Mouse (Mus musculus): ENCODE results near the gene Rpusd3. TPM values are rescaled to one million over a fixed set of nuclear protein-coding genes. Genes with fewer than 3 reads are reported as not detected.

Rpusd3 gene
- polyA plus RNA-seq, 1 experiment from 2014 or later: 21.5 TPM

DNA sequence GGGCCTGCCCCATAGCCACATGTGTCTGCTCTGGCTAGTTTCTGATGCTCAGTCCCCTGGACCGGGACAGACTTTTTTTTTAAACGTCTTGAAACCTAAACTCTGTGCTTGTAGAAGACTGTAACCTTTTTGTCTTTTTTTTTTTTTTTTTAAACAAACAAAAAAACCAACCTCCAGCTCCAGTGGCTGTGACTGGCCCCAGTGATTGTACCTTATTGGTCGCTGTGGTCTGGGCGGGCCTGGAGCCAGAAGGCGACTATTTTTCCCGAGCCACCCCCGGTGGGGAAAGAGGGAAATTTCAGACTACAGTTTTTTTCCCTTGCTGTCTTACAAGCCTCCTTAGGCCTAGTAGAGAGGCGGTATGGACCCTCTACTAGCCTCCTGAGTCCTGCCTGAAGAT lies 30.2 kb downstream of the Rpusd3 start, which contains the start of gene Ttll3:
Gene Ttll3 (plus strand): TSS at position 301 of the 400 bp plus-strand sequence.
- 63% methylated on average over 8 of the region's 8 CpGs for WGBS
- no peak within 1 kb of the TSS for H3K27ac ChIP-seq (ENCODE audit: low read depth, low read length)
- H3K4me2 ChIP-seq (replicated peaks; ENCODE audit: low read depth): no peak within 1 kb of the TSS
- TF ChIP-seq CTCF (IDR thresholded peaks at IDR 0.05; ENCODE audit: low read depth): no peak
- H3K9me3 ChIP-seq (ENCODE audit: control insufficient read depth): no peaks in the 10 kb centered on the region
- H3K4me3 ChIP-seq (ENCODE audit: low read depth, low read length): no peak within 1 kb of the TSS
- H3K9ac ChIP-seq (ENCODE audit: low read depth, low read length): no peak within 1 kb of the TSS
- peaks cover 8% of the 10 kb centered on the region; the same call in 1 of the 2 replicates for H3K4me1 ChIP-seq (replicated peaks; ENCODE audit: control insufficient read depth, insufficient read depth, low read length)
- H3K36me3 ChIP-seq (ENCODE audit: control insufficient read depth, insufficient read depth): peaks cover 64% of the 10 kb centered on the region
- no peaks in the 10 kb centered on the region for H3K27me3 ChIP-seq (replicated peaks; ENCODE audit: control insufficient read depth, insufficient read depth, low read length)
- ATAC-seq: no peak

GRCm38 (mm10) chr6:113386025-113386424 lies 33.1 kb downstream of the Rpusd3 start:
- 51% methylated on average over 3 of the region's 3 CpGs for WGBS
- Histone ChIP-seq H3K9me3 (ENCODE audit: control insufficient read depth) (no peaks in the 10 kb centered on the region), H3K27ac (ENCODE audit: low read depth, low read length) (peak overlapping the region; percentile 52), H3K36me3 (ENCODE audit: control insufficient read depth, insufficient read depth) (peaks cover 92% of the 10 kb centered on the region), H3K9ac (ENCODE audit: low read depth, low read length) (no peak overlapping the region), H3K27me3 (replicated peaks; ENCODE audit: control insufficient read depth, insufficient read depth, low read length) (no peaks in the 10 kb centered on the region), H3K4me3 (ENCODE audit: low read depth, low read length) (no peak overlapping the region), H3K4me1 (replicated peaks; ENCODE audit: control insufficient read depth, insufficient read depth, low read length) (0 out of 2 replicates have a peak, but pooled peaks cover 5% of the 10 kb centered on the region), H3K4me2 (replicated peaks; ENCODE audit: low read depth) (no peak overlapping the region)
- ATAC-seq: no peak
- TF ChIP-seq CTCF (IDR thresholded peaks at IDR 0.05; ENCODE audit: low read depth): no peak

DNA sequence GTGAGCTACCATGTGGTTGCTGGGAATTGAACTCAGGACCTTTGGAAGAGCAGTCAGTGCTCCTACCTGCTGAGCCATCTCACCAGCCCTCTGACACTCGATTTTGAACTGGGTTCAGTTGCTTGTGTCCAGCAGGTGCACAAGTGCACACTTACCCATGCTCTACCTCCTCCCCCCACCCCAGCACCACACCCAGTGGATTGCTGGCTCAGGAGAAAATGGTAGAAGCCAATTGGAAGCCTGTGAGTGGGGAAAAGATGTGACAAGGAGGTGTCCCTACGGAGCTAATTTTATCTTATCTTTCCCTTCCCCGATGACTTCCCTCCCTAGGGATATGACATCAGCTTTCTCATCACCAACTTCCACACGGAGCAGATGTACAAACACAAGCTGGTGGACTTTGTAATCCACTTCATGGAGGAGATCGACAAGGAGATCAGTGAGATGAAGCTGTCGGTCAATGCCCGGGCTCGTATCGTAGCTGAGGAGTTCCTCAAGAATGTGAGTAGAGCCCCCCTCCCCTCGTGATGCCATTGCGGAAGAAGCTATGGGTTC lies 33.9 kb downstream of the Rpusd3 start:
- Histone ChIP-seq H3K4me1 (replicated peaks; ENCODE audit: control insufficient read depth, insufficient read depth, low read length) (0 out of 2 replicates have a peak, but pooled peaks cover 3% of the 10 kb centered on the region), H3K27me3 (replicated peaks; ENCODE audit: control insufficient read depth, insufficient read depth, low read length) (no peaks in the 10 kb centered on the region), H3K9ac (ENCODE audit: low read depth, low read length) (no peak overlapping the region), H3K4me2 (replicated peaks; ENCODE audit: low read depth) (no peak overlapping the region), H3K36me3 (ENCODE audit: control insufficient read depth, insufficient read depth) (peaks cover 96% of the 10 kb centered on the region), H3K9me3 (ENCODE audit: control insufficient read depth) (no peaks in the 10 kb centered on the region), H3K27ac (ENCODE audit: low read depth, low read length) (peak overlapping the region; percentile 52), H3K4me3 (ENCODE audit: low read depth, low read length) (no peak overlapping the region)
- no peak; the same call in 1 of the 2 replicates for TF ChIP-seq CTCF (IDR thresholded peaks at IDR 0.05; ENCODE audit: low read depth)
- WGBS: 39% methylated on average over 11 of the region's 11 CpGs
- peak; percentile 54 for ATAC-seq

DNA sequence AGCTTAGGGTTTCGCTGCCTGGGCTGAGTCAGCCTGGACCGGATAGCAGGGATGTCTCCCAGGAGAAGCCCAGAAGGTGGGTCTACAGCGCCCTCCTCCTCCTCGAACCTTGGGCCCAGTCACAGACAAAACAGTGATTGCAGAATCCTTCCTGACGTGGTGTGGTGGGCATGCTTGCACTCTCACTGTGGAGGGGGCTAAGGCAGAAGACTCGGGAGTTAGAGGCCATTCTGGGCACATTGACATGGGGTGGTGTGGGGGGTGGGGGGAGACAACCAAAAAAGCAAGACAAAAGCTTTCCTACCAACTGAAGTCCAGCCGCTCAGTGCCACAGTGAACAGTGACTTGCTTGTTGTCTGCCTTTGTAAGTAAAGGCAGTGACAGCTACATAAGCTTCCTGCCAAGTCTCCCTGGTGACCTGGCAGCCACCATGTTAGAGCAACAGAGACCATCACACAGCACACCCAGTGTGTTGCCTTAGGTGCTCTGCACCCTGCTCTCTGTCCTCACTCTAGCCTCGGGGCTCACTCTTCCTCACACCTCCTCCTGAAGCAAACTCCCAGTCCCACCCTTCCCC lies 34.7 kb downstream of the Rpusd3 start:
- Histone ChIP-seq H3K9ac (ENCODE audit: low read depth, low read length) (no peak overlapping the region), H3K4me1 (replicated peaks; ENCODE audit: control insufficient read depth, insufficient read depth, low read length) (0 out of 2 replicates have a peak, but pooled peaks cover 3% of the 10 kb centered on the region), H3K27me3 (replicated peaks; ENCODE audit: control insufficient read depth, insufficient read depth, low read length) (no peaks in the 10 kb centered on the region), H3K36me3 (ENCODE audit: control insufficient read depth, insufficient read depth) (peaks cover 89% of the 10 kb centered on the region), H3K4me2 (replicated peaks; ENCODE audit: low read depth) (no peak overlapping the region), H3K27ac (ENCODE audit: low read depth, low read length) (peak overlapping the region; percentile 52; the same call in 1 of the 2 replicates), H3K4me3 (ENCODE audit: low read depth, low read length) (no peak overlapping the region), H3K9me3 (ENCODE audit: control insufficient read depth) (no peaks in the 10 kb centered on the region)
- WGBS: 95% methylated on average over 8 of the region's 8 CpGs
- no peak for TF ChIP-seq CTCF (IDR thresholded peaks at IDR 0.05; ENCODE audit: low read depth)
- no peak for ATAC-seq

DNA sequence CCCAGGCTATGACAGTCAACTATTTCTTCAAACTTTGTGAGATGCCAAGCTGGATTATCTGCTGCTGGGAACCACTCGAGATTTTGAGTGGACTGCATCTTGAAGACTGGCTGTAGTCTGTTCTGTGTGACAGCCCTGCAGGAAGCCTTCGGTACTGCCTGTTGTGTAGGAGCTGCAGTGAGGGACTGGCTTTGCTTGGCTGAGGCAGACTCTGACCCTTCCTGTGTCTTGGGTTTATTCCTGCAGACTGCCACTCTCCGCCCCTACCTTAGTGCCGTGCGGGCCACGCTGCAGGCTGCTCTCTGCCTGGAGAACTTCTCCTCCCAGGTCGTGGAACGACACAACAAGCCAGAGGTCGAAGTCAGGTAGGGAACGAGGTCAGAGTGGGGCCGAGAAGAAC lies 38.7 kb downstream of the Rpusd3 start:
- Histone ChIP-seq H3K4me2 (replicated peaks; ENCODE audit: low read depth) (no peak overlapping the region), H3K4me1 (replicated peaks; ENCODE audit: control insufficient read depth, insufficient read depth, low read length) (0 out of 2 replicates have a peak, but pooled peaks cover 3% of the 10 kb centered on the region), H3K4me3 (ENCODE audit: low read depth, low read length) (no peak overlapping the region), H3K27ac (ENCODE audit: low read depth, low read length) (no peak overlapping the region; the same call in 1 of the 2 replicates), H3K27me3 (replicated peaks; ENCODE audit: control insufficient read depth, insufficient read depth, low read length) (no peaks in the 10 kb centered on the region), H3K9ac (ENCODE audit: low read depth, low read length) (no peak overlapping the region), H3K36me3 (ENCODE audit: control insufficient read depth, insufficient read depth) (peaks cover 56% of the 10 kb centered on the region), H3K9me3 (ENCODE audit: control insufficient read depth) (no peaks in the 10 kb centered on the region)
- peak; percentile 46 for TF ChIP-seq CTCF (IDR thresholded peaks at IDR 0.05; ENCODE audit: low read depth)
- 80% methylated on average over 11 of the region's 11 CpGs for WGBS
- no peak for ATAC-seq

- WGBS: 50% methylated on average over 6 of the region's 6 CpGs
- peak overlapping the region; percentile 99 for H3K4me3 ChIP-seq (ENCODE audit: low read depth, low read length)
- no peak overlapping the region for H3K27ac ChIP-seq (ENCODE audit: low read depth, low read length)
- peaks cover 55% of the 10 kb centered on the region for H3K36me3 ChIP-seq (ENCODE audit: control insufficient read depth, insufficient read depth)
- no peak overlapping the region for H3K9ac ChIP-seq (ENCODE audit: low read depth, low read length)
- TF ChIP-seq CTCF (IDR thresholded peaks at IDR 0.05; ENCODE audit: low read depth): no peak
- peak overlapping the region; percentile 84 for H3K4me2 ChIP-seq (replicated peaks; ENCODE audit: low read depth)
- no peaks in the 10 kb centered on the region for H3K9me3 ChIP-seq (ENCODE audit: control insufficient read depth)
- no peaks in the 10 kb centered on the region for H3K27me3 ChIP-seq (replicated peaks; ENCODE audit: control insufficient read depth, insufficient read depth, low read length)
- no peaks in the 10 kb centered on the region for H3K4me1 ChIP-seq (replicated peaks; ENCODE audit: control insufficient read depth, insufficient read depth, low read length)
- ATAC-seq: no peak
Measured at GRCm38 (mm10) chr6:113379246-113379645, 39.9 kb downstream of the Rpusd3 start.
